ENCODE assay signal across 8 mouse cellular contexts in genomic region chr5:114130698-114131520, GRCm38 (mm10). TPM values are rescaled to one million over a fixed set of nuclear protein-coding genes. Genes with fewer than 3 reads are reported as not detected.
A peak's percentile ranks its signal among the peaks of the same experiment; 100 is the strongest.
DNase-seq lines count a peak whose midpoint lies in the region; ATAC-seq and TF ChIP-seq lines count a peak whose summit lies in the region.

No protein-coding gene starts in this region.

- no peak for TF ChIP-seq EP300 in lung, postnatal 0 days (IDR thresholded peaks at IDR 0.05)

- no peaks in the 10 kb centered on the region for H3K9me3 ChIP-seq in hindbrain, embryonic 11.5 days (ENCODE audit: control insufficient read depth, low read length)
- no peaks in the 10 kb centered on the region for H3K9me3 ChIP-seq in lung, postnatal 0 days (ENCODE audit: low read length)

- peak; percentile 98 for ATAC-seq in hindbrain, embryonic 11.5 days (ENCODE audit: low FRiP score)
- peak; percentile 97 for ATAC-seq in lung, postnatal 0 days

- H3K9ac ChIP-seq in hindbrain, embryonic 11.5 days (ENCODE audit: low read depth, low read length) = peak overlapping the region; percentile 54
- H3K9ac ChIP-seq in lung, postnatal 0 days (replicated peaks; ENCODE audit: low read depth) = peak overlapping the region; percentile 34

- WGBS in hindbrain, embryonic 11.5 days = under 1% methylated on average over 82 of the region's 87 CpGs
- WGBS in lung, postnatal 0 days = under 1% methylated on average over 71 of the region's 87 CpGs

- DNase-seq in NIH3T3 (ENCODE audit: low read depth) = peak; percentile 93
- DNase-seq in cerebellum, adult 9-11 months = peak; percentile 91
- peak; percentile 85 to 93 for DNase-seq in frontal cortex, adult 2 months (ENCODE audit: extremely low spot score in 1 of 2, low spot score in 1 of 2)
- DNase-seq in hindbrain, embryonic 11.5 days (ENCODE audit: low spot score) = peak; percentile 92
- DNase-seq in layer of hippocampus, postnatal 10 days (ENCODE audit: low spot score in 2 of 2) = peak; percentile 94 to 96
- DNase-seq in lung, postnatal 0 days (ENCODE audit: low spot score) = peak; percentile 94
- peak; percentile 95 for DNase-seq in ovary, postnatal 10 days (ENCODE audit: low spot score)
- DNase-seq in thymus, postnatal 0 days (ENCODE audit: low spot score) = peak; percentile 91

- no peak overlapping the region; the same call in 1 of the 2 replicates for H3K27ac ChIP-seq in hindbrain, embryonic 11.5 days (ENCODE audit: low read depth, low read length)
- H3K27ac ChIP-seq in lung, postnatal 0 days (ENCODE audit: low read length) = peak overlapping the region; percentile 54

- peak overlapping the region; percentile 99 for H3K4me2 ChIP-seq in hindbrain, embryonic 11.5 days (replicated peaks; ENCODE audit: low read depth, low read length)
- peak overlapping the region; percentile 98 for H3K4me2 ChIP-seq in lung, postnatal 0 days (replicated peaks; ENCODE audit: low read depth, low read length)

- H3K36me3 ChIP-seq in hindbrain, embryonic 11.5 days (ENCODE audit: control insufficient read depth, insufficient read depth, low read length) = no peaks in the 10 kb centered on the region
- H3K36me3 ChIP-seq in lung, postnatal 0 days (ENCODE audit: insufficient read depth, low read length) = no peaks in the 10 kb centered on the region

- peak overlapping the region; percentile 81 for H3K4me3 ChIP-seq in hindbrain, embryonic 11.5 days (ENCODE audit: low read depth, low read length)
- H3K4me3 ChIP-seq in lung, postnatal 0 days (ENCODE audit: low read depth, low read length) = peak overlapping the region; percentile 64

- no peaks in the 10 kb centered on the region for H3K27me3 ChIP-seq in hindbrain, embryonic 11.5 days (ENCODE audit: control insufficient read depth, insufficient read depth, low read length)
- H3K27me3 ChIP-seq in lung, postnatal 0 days (replicated peaks; ENCODE audit: insufficient read depth, low read length) = no peaks in the 10 kb centered on the region

- no peak for TF ChIP-seq CTCF in lung, postnatal 0 days (IDR thresholded peaks at IDR 0.05)

- 0 out of 2 replicates have a peak, but pooled peaks cover 2% of the 10 kb centered on the region for H3K4me1 ChIP-seq in hindbrain, embryonic 11.5 days (replicated peaks; ENCODE audit: control insufficient read depth, insufficient read depth, low read length)
- peaks cover 4% of the 10 kb centered on the region; the same call in 1 of the 2 replicates for H3K4me1 ChIP-seq in lung, postnatal 0 days (ENCODE audit: insufficient read depth, low read depth, low read length)

RNA-seq across cellular contexts. Expression of gene Ung, which starts 0.7 kb away (rescaled TPM):
- 5.4 and 5.9 TPM in 2 replicates for polyA plus RNA-seq in frontal cortex, adult 2 months (2012; rRNA removed)
- polyA plus RNA-seq in hindbrain, embryonic 11.5 days (2014; fragmentation: Nextera tagmentation; extraction: Ambion mirVana) = 18.1 and 25.5 TPM in 2 replicates
- total RNA-seq in layer of hippocampus, postnatal 10 days (2021) = 1 to 10 TPM; 4.3 to 5.4 TPM
- polyA plus RNA-seq in lung, postnatal 0 days (2015; fragmentation: Nextera tagmentation; extraction: Ambion mirVana) = 4.5 and 5.5 TPM in 2 replicates
- 46.4 and 51.4 TPM in 2 replicates for polyA plus RNA-seq in thymus, postnatal 0 days (2015; fragmentation: Nextera tagmentation; extraction: Ambion mirVana)

RNA-seq across cellular contexts. Expression of gene Alkbh2, which starts 2.9 kb away (rescaled TPM):
- 8.7 and 10.0 TPM in 2 replicates for polyA plus RNA-seq in frontal cortex, adult 2 months (2012; rRNA removed)
- 9.4 and 9.8 TPM in 2 replicates for polyA plus RNA-seq in hindbrain, embryonic 11.5 days (2014; fragmentation: Nextera tagmentation; extraction: Ambion mirVana)
- total RNA-seq in layer of hippocampus, postnatal 10 days (2021) = 1 to 10 TPM; 4.1 to 5.5 TPM
- polyA plus RNA-seq in lung, postnatal 0 days (2015; fragmentation: Nextera tagmentation; extraction: Ambion mirVana) = 4.1 and 4.3 TPM in 2 replicates
- polyA plus RNA-seq in thymus, postnatal 0 days (2015; fragmentation: Nextera tagmentation; extraction: Ambion mirVana) = 8.2 and 10.1 TPM in 2 replicates

RNA-seq across cellular contexts. Expression of gene Acacb, which starts 15.4 kb away (rescaled TPM):
- 3.3 and 3.7 TPM in 2 replicates for polyA plus RNA-seq in frontal cortex, adult 2 months (2012; rRNA removed)
- polyA plus RNA-seq in hindbrain, embryonic 11.5 days (2014; fragmentation: Nextera tagmentation; extraction: Ambion mirVana) = 1.4 and 1.6 TPM in 2 replicates
- total RNA-seq in layer of hippocampus, postnatal 10 days (2021) = 1 to 10 TPM; 4.9 to 5.5 TPM
- 0.54 and 1.3 TPM in 2 replicates for polyA plus RNA-seq in lung, postnatal 0 days (2015; fragmentation: Nextera tagmentation; extraction: Ambion mirVana)
- 0.80 and 1.1 TPM in 2 replicates for polyA plus RNA-seq in thymus, postnatal 0 days (2015; fragmentation: Nextera tagmentation; extraction: Ambion mirVana)

RNA-seq across cellular contexts. Expression of gene Svop, which starts 39.5 kb away (rescaled TPM):
- polyA plus RNA-seq in frontal cortex, adult 2 months (2012; rRNA removed) = 105 and 113 TPM in 2 replicates
- 26.7 and 29.6 TPM in 2 replicates for polyA plus RNA-seq in hindbrain, embryonic 11.5 days (2014; fragmentation: Nextera tagmentation; extraction: Ambion mirVana)
- 100 to 1,000 TPM; 134 to 141 TPM for total RNA-seq in layer of hippocampus, postnatal 10 days (2021)
- not detected in 2 replicates for polyA plus RNA-seq in lung, postnatal 0 days (2015; fragmentation: Nextera tagmentation; extraction: Ambion mirVana)
- polyA plus RNA-seq in thymus, postnatal 0 days (2015; fragmentation: Nextera tagmentation; extraction: Ambion mirVana) = not detected in 2 replicates
